Mouse (Mus musculus) myocyte (in vitro differentiated cells): ENCODE measurements at regions not wholly inside any gene's neighbourhood (a gene's known extent, or its start where the extent isn't known, plus 50 kb on each side); places are given as distances from the start of the nearest gene placed in this dataset.

Experiments used
- CEBPB ChIP-seq: IDR thresholded peaks from 2 replicates; pipeline ENCODE4 v1.6.1; 2011; ENCODE audit warnings: mild to moderate bottlenecking, moderate library complexity; ENCODE audit not compliant: poor library complexity, insufficient read depth, severe bottlenecking
- E2F4 ChIP-seq: IDR thresholded peaks from one replicate; pipeline ENCODE4 v1.6.1; 2011; ENCODE audit warnings: mild to moderate bottlenecking, control low read depth, moderate library complexity; ENCODE audit not compliant: insufficient read depth
- MAX ChIP-seq: IDR thresholded peaks from one replicate; pipeline ENCODE4 v1.6.1; 2011; ENCODE audit warnings: low read depth, mild to moderate bottlenecking, control low read depth
- MYOD1 ChIP-seq, 3 experiments: IDR thresholded peaks; one replicate each; pipeline ENCODE4 v1.6.1; 2011; ENCODE audit warnings: control low read depth in 2 of 3, low read depth in 2 of 3, mild to moderate bottlenecking in 2 of 3, moderate library complexity in 1 of 3; ENCODE audit not compliant: insufficient read length in 2 of 3, control insufficient read depth in 1 of 3
- MYOG ChIP-seq, 3 experiments: IDR thresholded peaks; one replicate each; pipeline ENCODE4 v1.6.1; 2011; ENCODE audit warnings: control low read depth in 2 of 3, low read depth in 2 of 3, mild to moderate bottlenecking in 2 of 3; ENCODE audit not compliant: insufficient read length in 2 of 3, control insufficient read depth in 1 of 3, insufficient read depth in 1 of 3
- POLR2A ChIP-seq: IDR thresholded peaks from one replicate; pipeline ENCODE4 v1.6.1; 2011; ENCODE audit warnings: low read depth, mild to moderate bottlenecking, control low read depth, moderate library complexity; ENCODE audit not compliant: insufficient read length
- POLR2AphosphoS2 ChIP-seq: IDR thresholded peaks from one replicate; pipeline ENCODE4 v1.6.1; 2011; ENCODE audit warnings: low read depth, control low read depth; ENCODE audit not compliant: insufficient read length
- REST ChIP-seq: IDR thresholded peaks from one replicate; pipeline ENCODE4 v1.6.1; 2011; ENCODE audit warnings: mild to moderate bottlenecking, control low read depth, moderate library complexity; ENCODE audit not compliant: insufficient read depth, insufficient read length
- SRF ChIP-seq: IDR thresholded peaks from one replicate; pipeline ENCODE4 v1.6.1; 2011; ENCODE audit warnings: low read depth; ENCODE audit not compliant: control insufficient read depth, insufficient read length
- TCF12 ChIP-seq: IDR thresholded peaks from one replicate; pipeline ENCODE4 v1.6.1; 2011; ENCODE audit warnings: mild to moderate bottlenecking, control low read depth; ENCODE audit not compliant: poor library complexity, insufficient read depth, severe bottlenecking
- TCF3 ChIP-seq: IDR thresholded peaks from one replicate; pipeline ENCODE4 v1.6.1; 2011; ENCODE audit warnings: low read depth, control low read depth; ENCODE audit not compliant: insufficient read length
- USF1 ChIP-seq: IDR thresholded peaks from one replicate; pipeline ENCODE4 v1.6.1; 2011; ENCODE audit warnings: low read depth, mild to moderate bottlenecking, control low read depth, moderate library complexity

DNA sequence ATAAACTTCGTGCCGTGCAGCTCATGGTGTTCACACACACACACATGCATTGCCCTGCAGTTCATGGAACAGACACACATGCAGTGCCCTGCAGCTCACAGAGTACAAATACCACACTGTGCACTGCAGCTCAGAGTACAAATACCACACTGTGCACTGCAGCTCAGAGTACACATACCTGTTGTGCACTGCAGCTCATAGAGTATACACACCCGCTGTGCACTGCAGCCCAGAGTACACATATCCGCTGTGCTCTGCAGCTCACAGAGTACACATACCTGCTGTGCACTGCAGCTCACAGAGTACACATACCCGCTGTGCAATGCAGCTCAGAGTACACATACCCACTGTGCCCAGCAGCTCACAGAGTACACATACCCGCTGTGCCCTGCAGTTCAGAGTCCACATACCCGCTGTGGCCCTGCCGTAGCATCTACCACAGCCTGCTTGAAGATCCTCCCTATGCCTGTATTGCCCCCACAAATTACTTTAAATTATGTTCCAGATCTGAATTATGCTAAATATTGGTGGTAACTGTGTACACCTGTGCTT, 451.9 kb downstream of the Fam198b start:
- TF ChIP-seq POLR2AphosphoS2 (no peak), POLR2A (no peak), MYOG (IDR thresholded peaks at IDR 0.05; ENCODE audit: control insufficient read depth in 1 of 3, insufficient read depth in 1 of 3, insufficient read length in 2 of 3, low read depth in 2 of 3) (no peak), USF1 (no peak), SRF (no peak), MAX (no peak), TCF3 (no peak), TCF12 (no peak), REST (no peak), E2F4 (no peak), CEBPB (no peak), MYOD1 (IDR thresholded peaks at IDR 0.05; ENCODE audit: control insufficient read depth in 1 of 3, insufficient read length in 2 of 3, low read depth in 2 of 3) (no peak)
